Mouse (Mus musculus): ENCODE data around the gene Gemin6.

GRCm38 (mm10) chr17:80205657-80206056 lies 18.6 kb upstream of the Gemin6 start:
- TF ChIP-seq CTCF (IDR thresholded peaks at IDR 0.05; ENCODE audit: low read depth): no peak
- no peak for TF ChIP-seq EP300 (IDR thresholded peaks at IDR 0.05; ENCODE audit: low read depth)
